Mouse (Mus musculus): ENCODE results near the gene S100a6.

The S100a6 gene

GRCm38 (mm10) chr3:90629298-90629697, 16.6 kb downstream of the S100a6 start:
- no peak for DNase-seq

GRCm38 (mm10) chr3:90631984-90632383, 19.3 kb downstream of the S100a6 start:
- no peak for DNase-seq

GRCm38 (mm10) chr3:90638511-90639275, 26.0 kb downstream of the S100a6 start:
- no peak for DNase-seq

GRCm38 (mm10) chr3:90639511-90640154, 27.0 kb downstream of the S100a6 start:
- peak in 1 of 2 experiments; percentile 51 for DNase-seq

- no peak for DNase-seq
Observed at GRCm38 (mm10) chr3:90640981-90641380, 28.3 kb downstream of the S100a6 start.

GRCm38 (mm10) chr3:90644220-90644619, 31.5 kb downstream of the S100a6 start:
- peak; percentile 51 to 73 for DNase-seq

- no peak for DNase-seq
Observed at GRCm38 (mm10) chr3:90647291-90647690, 34.6 kb downstream of the S100a6 start.

GRCm38 (mm10) chr3:90648981-90649380, 36.3 kb downstream of the S100a6 start:
- no peak for DNase-seq

GRCm38 (mm10) chr3:90649832-90650231, 37.1 kb downstream of the S100a6 start:
- no peak for DNase-seq

- DNase-seq, result peak; percentile 56 to 86
Observed at GRCm38 (mm10) chr3:90652878-90653508, 40.3 kb downstream of the S100a6 start.

- no peak for DNase-seq
Observed at GRCm38 (mm10) chr3:90653717-90654116, 41.0 kb downstream of the S100a6 start, which contains the start of gene S100a7a. S100a7a (plus strand) TSS chr3:90654017.

- DNase-seq, result no peak
Observed at GRCm38 (mm10) chr3:90657405-90657804, 44.7 kb downstream of the S100a6 start.

- DNase-seq, result no peak
Observed at GRCm38 (mm10) chr3:90659364-90660044, 46.8 kb downstream of the S100a6 start.

GRCm38 (mm10) chr3:90664219-90664618, 51.5 kb downstream of the S100a6 start:
- DNase-seq, result no peak

GRCm38 (mm10) chr3:90668846-90669245, 56.2 kb downstream of the S100a6 start, which contains the start of gene S100a8:
S100a8 (plus strand) TSS chr3:90668978.
- peak in 1 of 2 experiments; percentile 8 for DNase-seq

All from kidney, postnatal 25 days (tissue).